Mouse (Mus musculus) embryo, embryonic 11 days (tissue): ENCODE data around the gene A730061H03Rik.

ENCODE experiments used
- DNase-seq: peaks from one replicate; pipeline ENCODE4 v3.0.0-alpha.2; 2015

Gene A730061H03Rik

DNA sequence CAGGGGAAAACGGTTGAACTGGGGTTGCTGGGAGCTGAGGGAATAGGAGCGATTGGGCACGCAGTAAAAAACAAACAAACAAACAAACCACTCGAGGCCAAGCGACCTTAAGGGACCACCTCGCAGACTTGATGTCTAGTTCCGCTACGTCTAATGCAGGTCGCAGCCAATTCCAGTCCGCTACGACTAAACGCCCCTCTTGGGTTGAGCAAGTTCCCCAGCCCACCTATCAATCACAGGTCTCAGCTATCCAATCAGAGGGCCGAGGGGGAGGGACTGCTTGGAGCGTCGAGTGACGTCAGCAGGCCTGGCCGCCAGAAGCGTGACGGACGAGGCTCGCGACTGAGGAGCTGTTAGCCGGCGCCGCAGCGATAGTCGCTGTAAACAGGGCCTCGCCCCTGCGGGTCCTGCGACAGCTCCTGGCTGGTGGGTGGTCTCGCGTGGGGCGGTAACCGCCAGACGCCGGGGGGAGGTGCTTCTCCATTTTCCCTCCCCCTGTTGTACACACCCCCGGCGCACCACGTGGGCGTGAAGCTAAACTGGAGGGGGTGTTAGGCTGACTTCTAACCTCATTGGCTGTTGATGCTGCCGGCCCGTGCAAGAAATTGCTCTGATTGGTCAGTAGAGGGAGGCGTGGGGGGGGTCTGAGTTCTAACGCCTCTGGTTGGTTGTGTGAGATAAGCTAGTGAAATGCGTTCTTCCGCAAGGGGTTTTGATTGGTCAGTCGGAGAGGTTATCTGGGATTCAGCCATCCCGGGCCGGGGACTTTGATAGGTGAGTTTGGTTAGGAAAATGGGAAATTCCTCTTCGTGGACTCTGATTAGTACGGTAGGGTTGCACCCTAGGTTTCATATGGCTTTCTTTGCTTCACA, at the start of gene A730061H03Rik:
A730061H03Rik (minus strand) TSS at position 205 of the 872 bp plus-strand sequence.
- peak; percentile 98 for DNase-seq

DNA sequence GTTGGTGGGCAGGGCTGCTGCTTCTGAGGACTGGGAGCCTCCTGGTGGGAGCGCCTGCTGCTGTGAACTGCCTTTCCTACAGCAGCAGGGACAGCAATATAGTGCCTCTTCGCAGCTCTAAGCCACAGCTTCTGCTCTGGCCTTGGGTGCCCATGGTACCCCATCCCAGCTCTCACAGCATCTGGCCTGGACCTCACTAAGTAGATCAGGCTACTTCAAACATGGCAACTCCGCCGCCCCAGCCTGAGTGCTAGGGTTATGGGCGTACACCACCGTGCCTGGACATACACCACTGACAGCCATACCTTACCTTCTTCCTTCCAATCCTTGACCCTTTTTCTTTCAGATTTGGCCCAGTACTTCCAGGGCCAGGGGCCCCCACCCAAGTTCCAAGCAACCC, 48.1 kb upstream of the A730061H03Rik start:
- DNase-seq, result no peak

DNA sequence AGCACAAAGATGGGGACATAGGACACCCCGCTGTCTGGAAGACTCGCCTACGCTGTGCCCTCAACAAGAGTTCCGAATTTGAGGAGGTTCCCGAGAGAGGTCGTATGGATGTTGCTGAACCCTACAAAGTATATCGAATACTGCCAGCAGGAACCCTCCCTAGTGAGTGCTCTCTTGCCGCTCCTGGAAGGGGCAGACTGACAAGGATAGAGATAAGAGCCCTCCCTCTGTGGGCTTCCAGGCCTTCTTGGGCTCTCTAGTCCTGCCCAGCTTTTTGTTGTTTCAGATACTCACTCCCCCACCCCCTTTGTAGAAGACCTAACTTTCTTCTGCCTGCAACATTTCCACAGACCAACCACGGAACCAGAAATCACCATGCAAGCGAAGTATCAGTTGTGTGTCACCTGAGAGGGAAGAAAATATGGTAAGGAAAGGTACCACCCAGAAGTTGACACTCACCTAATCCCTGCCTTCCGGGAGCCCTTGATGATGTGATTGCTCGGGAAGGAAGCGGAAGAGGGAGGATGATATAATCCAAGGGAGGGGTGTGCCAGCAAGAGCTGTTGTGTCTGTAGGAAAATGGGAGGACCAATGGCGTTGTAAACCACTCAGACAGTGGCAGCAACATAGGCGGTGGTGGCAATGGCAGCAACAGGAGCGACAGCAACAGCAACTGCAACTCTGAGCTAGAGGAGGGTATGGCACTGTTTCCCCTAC, 45.7 kb upstream of the A730061H03Rik start:
- no peak for DNase-seq

DNA sequence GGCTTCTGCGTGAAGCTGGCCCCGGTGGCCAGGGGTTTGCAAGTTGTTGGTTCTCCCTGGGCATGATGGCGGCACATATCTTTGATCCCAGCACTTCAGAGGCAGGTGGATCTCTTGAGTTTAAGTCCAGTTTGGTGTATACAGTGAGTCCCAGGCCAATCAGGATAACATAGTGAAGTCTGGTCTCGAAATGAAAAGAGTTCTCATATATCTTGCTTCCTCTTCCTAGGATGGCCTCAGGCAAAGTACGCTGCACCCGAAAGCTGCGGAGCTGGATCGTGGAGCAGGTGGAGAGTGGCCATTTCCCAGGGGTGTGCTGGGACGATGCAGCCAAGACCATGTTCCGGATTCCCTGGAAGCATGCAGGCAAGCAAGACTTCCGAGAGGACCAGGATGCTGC, 44.6 kb upstream of the A730061H03Rik start:
- no peak for DNase-seq

DNA sequence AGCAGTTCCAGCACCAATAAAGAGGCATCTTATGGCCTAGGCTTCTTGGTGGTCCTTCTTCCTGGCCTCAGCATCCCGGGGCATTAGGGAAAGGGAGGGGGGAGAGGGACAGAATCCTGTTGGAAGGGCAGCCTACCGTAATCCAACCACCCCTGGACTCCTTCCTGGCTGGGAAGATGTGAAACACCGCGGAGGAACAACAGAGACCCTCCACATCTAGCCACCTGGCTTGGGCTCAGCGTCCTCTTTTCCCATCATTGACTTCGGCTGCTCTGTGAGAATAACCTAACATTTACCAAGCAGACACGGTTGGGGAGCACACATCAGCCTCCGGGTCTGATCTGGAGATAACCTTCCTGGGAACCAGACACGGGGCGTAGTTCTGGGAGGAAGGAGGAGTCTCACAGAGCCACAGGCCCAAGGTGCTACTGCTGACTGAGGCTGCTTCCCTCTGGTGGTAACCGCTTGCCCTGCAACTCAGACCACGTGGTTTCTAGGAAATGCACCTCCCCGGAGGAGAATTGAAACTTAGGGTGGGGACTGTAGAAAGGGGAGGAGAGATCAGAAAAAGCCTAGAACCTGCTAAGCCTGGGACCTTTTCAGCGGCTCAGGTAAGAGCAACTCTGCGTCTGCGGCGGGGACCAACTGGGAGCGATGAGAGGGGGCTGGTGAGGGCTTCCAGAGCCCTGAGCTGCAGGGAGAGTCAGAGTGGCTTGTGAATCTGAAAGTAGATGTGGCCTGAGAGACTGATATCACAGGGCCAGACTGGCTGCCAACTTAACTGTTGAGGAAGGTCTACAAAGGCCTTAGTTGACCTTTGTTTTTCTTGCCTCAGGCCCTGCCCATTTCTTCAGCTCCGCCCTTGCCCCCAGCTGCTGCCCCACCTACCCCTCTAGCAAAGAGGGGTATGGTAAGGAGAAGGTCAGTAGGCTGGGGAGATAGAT, 43.7 kb upstream of the A730061H03Rik start:
- peak; percentile 87 for DNase-seq

DNA sequence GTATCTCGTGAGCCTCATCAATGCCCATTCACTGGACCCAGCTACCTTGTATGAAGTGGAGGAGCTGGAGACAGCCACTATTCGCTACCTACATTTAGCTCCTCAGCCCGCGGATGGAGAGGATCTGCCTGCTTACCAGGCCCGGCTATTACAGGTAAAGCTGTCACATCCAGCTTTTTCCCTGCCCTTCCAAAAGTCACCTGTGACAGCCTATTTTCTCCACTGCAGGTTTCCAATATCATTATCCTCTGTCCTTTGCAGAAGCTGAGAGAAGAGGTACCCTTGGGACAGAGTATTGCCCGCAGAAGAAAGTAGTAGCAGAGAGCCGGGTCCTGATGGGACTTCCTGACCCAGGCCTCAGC, 43.0 kb upstream of the A730061H03Rik start, which contains the start of gene Irf9:
Irf9 (plus strand) TSS at position 301 of the 362 bp plus-strand sequence.
- DNase-seq, result no peak

DNA sequence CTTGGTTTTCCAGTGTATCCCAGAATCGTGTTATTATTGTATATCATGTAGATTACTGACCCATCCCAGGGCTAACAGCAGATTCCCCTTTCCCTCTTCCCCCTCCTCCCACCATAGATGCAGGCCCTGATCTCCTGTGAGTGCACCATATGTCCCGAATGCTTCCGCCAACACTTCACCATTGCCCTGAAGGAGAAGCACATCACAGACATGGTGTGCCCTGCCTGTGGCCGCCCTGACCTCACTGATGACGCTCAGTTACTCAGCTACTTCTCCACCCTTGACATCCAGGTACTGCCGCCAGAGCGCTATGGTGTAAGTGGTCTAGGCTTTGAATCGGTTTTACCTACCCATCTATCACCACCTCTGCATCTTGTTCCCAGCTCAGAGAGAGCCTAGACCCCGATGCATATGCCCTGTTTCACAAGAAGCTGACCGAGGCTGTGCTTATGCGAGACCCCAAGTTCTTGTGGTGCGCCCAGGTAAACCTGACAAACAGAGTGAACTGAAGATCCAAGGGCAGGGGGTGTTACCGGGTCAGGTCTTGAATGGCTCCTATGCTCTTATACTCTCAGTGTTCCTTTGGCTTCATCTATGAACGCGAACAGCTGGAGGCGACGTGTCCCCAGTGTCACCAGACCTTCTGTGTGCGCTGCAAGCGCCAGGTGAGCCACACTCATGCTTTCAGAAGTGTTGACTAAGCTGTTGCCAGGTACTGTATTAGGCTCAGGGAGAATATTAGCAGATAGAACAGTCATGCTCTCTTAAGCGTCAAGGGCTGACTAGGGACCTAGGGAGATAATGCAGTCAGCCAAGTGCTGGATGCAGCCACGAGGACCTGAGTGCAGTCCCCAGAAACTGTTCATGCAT, 38.5 kb upstream of the A730061H03Rik start:
- DNase-seq, result no peak

DNA sequence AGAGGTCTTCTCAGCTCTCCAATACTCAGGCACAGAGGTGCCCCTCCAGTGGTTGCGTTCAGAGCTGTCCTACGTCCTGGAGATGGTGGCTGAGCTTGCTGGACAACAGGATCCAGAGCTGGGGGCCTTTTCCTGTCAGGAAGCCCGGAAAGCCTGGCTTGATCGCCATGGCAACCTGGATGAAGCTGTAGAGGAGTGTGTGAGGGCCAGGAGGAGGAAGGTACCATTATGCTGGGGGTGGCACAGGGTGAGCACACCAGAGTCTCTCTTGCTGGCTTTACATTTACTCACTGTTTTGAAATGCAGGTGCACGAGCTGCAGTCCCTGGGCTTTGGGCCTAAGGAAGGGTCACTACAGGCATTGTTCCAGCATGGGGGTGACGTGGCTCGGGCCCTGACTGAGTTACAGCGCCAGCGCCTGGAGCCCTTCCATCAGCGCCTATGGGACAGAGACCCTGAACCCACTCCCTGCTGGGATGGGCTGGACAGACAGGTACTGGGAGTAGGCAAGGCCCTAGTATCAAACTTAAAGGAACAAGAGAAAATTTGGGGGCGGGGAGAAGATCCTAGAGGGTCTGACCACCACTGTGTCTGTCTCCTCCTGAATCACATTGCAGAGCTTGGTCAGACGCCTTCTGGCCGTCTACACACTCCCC, 36.0 kb upstream of the A730061H03Rik start:
- DNase-seq, result no peak

DNA sequence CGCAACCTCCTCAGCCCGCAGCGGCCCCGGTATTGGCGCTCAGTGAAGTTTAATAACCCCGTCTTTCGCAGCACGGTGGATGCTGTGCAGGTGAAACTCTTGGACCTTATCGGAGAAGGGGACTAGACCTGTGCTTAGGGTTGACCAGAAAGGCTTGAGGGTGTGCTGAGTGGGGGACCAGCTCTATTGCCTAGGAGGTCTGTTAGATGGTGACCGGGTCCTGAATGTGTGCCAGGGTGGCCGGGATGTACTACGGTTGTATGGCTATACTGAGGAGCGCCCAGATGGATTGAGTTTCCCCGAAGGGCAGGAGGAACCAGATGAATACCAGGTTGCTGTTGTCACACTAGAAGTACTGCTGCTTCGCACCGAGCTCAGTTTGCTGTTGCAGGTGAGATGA, 32.0 kb upstream of the A730061H03Rik start:
- no peak for DNase-seq

DNA sequence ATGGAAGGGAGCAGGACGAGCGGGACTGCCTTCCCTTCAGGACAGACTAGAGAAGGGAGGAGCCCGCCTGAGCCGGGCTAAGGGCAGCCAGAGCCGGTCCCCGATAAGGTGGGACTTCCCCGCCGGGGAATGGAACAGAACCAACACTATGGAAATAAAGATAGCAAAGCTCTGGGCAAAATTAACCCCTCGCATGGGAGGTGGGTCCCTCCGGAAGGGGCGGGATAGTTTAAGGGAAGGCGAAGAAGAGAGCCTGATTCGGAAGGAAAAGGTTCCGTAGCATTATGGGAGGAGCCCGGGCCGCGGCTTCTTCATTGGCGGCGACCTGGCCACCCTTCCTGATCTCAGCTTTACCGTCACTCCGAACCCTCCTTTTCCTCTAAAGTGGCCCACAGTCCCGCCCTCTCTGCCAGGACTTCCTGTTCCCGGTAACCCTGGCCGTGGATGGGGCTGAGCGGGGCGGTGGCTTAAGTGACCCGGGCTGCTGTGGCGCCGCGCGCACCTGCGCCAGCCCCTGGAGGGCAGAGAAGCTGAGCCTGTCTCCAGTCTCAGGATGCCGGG, 31.2 kb upstream of the A730061H03Rik start, which contains the start of gene Rnf31:
Rnf31 (plus strand) TSS at position 378 of the 561 bp plus-strand sequence.
- DNase-seq, result peak; percentile 94

DNA sequence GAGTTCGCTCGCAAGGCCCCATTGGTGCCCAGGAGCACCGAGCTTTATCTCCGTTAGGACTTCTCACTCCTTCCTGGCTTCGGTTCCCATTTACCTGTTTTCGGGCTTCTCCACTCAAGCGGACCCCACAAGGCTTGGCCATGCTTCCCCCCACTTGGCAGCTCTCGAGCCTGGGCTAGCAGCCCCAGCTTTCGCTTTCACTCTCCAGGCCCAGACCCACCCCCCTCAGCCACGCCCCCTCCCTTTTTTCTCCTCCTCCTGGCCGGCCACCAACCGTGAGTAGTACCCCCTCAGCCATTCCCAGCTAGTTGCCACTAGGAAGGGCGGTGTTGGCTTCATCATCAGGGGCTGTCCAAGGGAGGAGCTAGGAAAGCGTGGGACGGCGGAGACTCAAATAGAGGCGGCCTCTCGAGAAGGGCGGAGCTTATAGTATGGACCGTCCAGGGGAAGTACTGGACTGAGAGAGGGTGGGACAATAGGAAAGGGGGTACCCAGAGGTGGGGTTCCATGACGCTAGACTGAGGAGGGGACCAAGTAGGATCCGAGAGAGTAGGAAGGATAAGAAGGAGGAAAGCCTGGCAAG, 30.6 kb upstream of the A730061H03Rik start, which contains the start of gene Psme2:
Psme2 (minus strand) TSS at position 366 of the 583 bp plus-strand sequence.
- DNase-seq, result peak; percentile 97

DNA sequence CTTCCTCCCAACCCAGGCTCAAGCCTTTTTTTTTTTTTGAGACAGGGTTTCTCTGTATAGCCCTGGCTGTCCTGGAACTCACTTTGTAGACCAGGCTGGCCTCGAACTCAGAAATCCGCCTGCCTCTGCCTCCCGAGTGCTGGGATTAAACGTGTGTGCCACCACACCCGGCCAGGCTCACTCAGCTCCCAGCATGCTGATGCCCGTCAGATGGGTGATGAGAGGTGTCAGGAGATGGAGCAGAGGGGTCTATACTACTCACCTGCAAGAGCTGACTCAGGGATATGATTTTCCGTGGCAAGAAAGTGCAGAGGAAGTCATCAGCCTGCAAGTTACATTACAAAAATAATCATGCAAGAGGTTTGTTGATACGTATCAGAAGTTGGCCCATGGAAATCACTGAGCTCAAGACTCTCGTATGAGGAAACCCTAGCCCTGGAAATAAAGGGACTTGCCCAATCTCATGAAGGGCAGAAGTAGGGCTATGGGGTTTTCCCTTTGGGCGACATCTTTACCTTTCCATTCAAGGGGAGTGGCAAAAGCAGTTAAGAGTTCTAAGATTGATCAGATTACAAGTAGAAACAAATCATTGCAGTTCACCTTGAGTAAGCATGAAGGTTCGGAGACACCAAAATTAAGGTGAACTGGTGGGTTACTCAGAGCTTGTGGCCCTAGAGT, 29.7 kb upstream of the A730061H03Rik start:
- DNase-seq, result no peak

DNA sequence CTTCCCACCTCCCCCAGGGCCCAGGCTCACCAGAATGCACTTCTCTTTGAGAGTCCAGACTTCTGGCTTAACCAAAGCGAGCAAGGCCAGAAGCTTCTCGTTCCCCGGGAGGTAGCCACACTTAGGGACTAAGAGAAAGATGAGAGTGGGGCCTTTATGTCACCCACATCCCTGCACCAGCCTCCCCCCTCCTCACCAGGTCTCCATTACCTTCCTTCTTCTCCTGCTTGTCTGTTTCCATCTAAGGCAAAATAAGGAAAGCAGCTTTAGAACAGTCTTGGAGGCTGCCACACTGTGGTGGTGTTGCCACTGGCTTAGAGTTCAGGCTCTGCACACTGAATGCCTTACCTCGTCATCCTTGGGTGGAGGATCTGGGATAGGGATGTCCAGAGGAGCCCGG, 29.1 kb upstream of the A730061H03Rik start:
- no peak for DNase-seq

DNA sequence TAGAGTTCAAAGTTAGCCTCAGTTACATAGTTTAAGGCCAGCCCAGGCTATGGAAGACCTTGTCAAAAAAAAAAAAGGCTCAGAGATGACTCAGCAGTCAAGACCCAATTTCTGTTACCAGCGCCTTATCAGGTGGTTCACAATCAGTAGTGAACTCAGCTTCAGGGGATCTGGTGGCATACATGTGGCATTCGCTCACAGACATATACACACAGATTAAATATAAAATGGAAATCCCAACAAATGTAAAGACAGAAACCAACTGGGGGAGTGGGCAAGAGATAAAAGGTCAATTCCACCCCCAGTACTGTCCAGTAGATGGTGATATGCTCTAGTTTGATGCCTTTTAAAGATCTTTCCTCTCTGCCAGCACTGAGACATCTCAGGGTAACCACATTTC, 25.9 kb upstream of the A730061H03Rik start:
- DNase-seq, result no peak

DNA sequence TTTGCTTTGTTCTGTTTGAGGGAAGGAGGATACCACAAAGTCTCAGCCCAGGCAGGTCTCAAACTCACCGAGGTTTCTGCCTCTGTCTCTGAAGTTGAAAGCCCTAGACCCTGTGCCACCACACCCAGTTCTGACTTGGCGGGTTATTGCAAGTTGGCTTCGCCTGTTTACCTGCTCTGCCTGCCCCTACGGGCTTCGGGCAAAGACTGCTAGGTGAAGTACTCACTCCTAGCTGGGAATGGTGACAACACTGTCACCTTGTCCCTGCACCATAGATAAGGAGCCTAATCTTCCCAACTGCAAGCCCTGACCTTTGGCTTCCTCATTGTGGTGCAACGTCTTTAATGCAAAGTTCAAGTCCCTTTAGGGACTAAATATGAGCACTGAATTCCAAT, 25.4 kb upstream of the A730061H03Rik start:
- no peak for DNase-seq

DNA sequence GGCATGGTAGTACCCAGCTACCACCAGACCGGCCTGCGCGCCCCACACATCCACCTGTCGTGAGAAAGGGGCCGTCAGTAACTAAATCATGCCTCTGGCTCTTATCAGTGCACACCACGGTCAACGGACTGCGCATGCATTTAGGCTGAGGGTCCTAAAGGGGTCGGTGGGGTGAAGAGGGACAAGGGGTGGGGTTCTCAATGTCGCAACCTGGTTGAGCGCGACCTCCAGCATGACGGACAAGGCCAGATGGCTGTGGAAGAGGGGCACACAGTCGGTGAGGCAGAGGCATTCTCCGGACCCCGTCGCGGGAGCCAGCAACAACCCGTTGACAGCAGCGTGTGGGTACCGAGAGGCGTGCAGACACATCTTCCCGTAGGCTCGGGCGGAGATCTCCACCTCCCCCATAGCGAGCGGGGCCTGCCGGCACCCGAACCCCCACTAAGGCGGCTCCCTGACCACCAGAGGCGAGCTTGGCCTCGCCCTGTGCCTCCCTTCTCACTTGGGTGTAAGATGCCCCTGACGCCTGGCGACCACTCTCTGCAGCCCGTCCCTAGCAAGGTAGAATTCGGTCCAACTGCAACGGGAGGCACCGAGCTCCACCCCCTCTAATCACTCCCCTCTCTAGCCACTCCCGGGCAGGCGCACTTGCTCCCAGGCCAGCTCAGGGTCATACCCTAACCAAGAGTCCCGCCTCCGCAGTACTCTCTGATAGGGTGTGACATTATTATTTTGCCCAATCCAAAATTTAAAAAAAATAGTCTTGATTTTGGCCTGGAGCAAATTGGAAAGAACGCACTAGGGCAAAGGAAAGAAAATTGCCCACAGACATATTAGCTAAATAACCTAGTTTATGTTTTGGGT, 24.7 kb upstream of the A730061H03Rik start, which contains the start of gene Emc9:
Emc9 (minus strand) TSS at position 601 of the 864 bp plus-strand sequence.
- DNase-seq, result peak; percentile 79

DNA sequence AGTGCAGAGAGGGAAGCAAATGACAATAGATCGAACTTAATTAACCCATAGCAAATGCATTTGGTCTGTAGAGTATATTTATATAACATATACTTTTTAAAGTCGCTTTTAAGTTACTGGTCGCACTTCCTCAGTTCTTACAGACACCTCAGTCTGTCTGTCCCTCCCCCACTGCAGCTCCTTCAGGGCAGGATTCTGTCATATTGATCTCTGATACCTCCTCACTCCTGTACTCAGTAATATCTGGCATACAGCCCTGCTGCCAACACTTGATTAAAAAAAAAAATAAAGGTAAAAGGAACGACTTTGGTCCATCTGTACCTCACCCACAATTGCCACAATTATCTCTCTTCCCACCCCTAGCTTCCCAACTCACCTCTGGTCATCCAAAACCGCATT, 24.1 kb upstream of the A730061H03Rik start:
- DNase-seq, result no peak

DNA sequence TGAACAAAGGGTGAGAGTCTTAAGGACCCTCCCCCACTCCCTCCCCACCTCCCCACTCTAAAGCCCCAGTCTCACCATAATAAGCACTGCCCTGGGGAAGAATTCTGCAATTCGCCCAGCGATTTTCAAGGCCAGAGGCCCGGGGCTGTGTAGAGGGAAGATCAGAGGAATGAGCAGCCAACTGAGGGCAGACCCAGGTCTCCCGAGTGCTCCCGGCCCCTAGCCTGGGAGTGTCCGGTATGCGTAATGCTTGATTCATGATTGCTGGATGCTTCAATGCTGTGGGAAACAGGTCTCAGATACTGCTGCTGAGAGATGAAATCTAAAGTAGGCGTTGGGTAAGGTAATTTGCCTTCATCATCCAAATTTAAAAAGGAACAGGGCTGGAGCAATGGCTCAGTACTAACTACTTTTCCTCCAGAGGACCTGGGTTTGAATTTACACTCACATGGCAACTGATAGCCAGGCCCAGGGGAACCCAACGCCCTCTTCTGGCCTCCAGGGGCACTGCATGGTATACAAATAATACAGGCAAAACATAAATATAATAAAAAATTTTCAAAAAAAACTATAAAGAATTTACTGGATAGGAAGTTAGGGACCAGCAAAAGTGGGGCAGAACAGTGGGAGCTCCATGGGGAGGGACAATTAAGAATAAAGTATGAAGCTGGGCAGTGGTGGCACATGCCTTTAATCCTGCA, 21.9 kb upstream of the A730061H03Rik start:
- no peak for DNase-seq
